10 mouse cellular contexts compared by ENCODE assay signal in the genomic region with DNA sequence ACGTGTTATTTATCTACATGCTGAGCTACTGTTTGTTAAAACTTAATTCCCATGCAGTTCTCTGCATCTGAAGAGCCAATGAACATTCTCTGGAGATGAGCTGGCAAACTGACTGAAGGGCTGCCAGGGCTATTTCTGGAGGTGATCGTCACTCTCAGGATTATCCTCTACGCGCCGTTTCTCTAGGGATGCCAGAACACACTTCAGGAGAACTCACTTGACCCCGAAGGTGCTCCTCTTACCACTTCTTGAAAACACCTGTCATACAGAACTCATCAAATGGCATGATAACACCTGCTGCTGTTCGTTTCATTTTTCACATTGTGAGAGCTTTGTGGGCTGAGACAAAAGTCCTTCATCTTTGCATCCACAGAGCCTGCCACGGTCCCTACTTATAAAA. TPM values are rescaled to one million over a fixed set of nuclear protein-coding genes. Genes with fewer than 3 reads are reported as not detected.
DNase-seq lines count a peak whose midpoint lies in the region; ATAC-seq lines count a peak whose summit lies in the region.
"Had no signal": no experiment of that assay in that cellular context is flagged by ENCODE, and none has a peak within 500 bp of the region (broad histone marks: within the 10 kb centered on the region; RNA-seq: fewer than 3 reads in every experiment).

No protein-coding gene starts in this region.

- peak; percentile 57 for DNase-seq in right cerebral cortex, adult 18-20 months
- DNase-seq in right cerebral cortex, postnatal 4 days: no peak
- DNase-seq in cerebellum, adult 9-10 months: peak; percentile 81
- DNase-seq in telencephalon, adult 2 months (ENCODE audit: low read depth, low spot score): peak; percentile 38
- no peak for DNase-seq in kidney, adult 9 months
- no peak for DNase-seq in embryo, embryonic 9.5 days (ENCODE audit: extremely low spot score)
- DNase-seq: kidney, postnatal 14 days had no signal

- 0 out of 2 replicates have a peak, but pooled peaks cover 3% of the 10 kb centered on the region for H3K9me3 ChIP-seq in heart, embryonic 12.5 days (replicated peaks)
- no peaks in the 10 kb centered on the region for H3K9me3 ChIP-seq in kidney, embryonic 15.5 days (replicated peaks)

- 47% methylated on average over 8 of the region's 8 CpGs for WGBS in heart, embryonic 12.5 days
- WGBS in kidney, embryonic 15.5 days: 83% methylated on average over 8 of the region's 8 CpGs

- peaks cover 19% of the 10 kb centered on the region for H3K4me1 ChIP-seq in heart, embryonic 12.5 days (replicated peaks)
- peaks cover 4% of the 10 kb centered on the region for H3K4me1 ChIP-seq in kidney, embryonic 15.5 days

- no peak overlapping the region for H3K27ac ChIP-seq in heart, embryonic 12.5 days (ENCODE audit: poor library complexity, severe bottlenecking)
- no peak overlapping the region for H3K27ac ChIP-seq in kidney, embryonic 15.5 days
- H3K27ac ChIP-seq: hindbrain, embryonic 10.5 days had no signal

- no peaks in the 10 kb centered on the region for H3K36me3 ChIP-seq in heart, embryonic 12.5 days
- H3K36me3 ChIP-seq in kidney, embryonic 15.5 days: no peaks in the 10 kb centered on the region
- H3K36me3 ChIP-seq: hindbrain, embryonic 10.5 days had no signal

- peak overlapping the region; percentile 26; the same call in 1 of the 2 replicates for H3K4me2 ChIP-seq in heart, embryonic 12.5 days
- H3K4me2 ChIP-seq in kidney, embryonic 15.5 days: no peak overlapping the region

- no peak for ATAC-seq in heart, embryonic 12.5 days (ENCODE audit: insufficient number of reproducible peaks, low FRiP score)
- ATAC-seq in kidney, embryonic 15.5 days (replicated peaks; ENCODE audit: low FRiP score): no peak

- H3K9ac ChIP-seq in heart, embryonic 12.5 days: no peak overlapping the region
- no peak overlapping the region for H3K9ac ChIP-seq in kidney, embryonic 15.5 days

- H3K27me3 ChIP-seq in heart, embryonic 12.5 days (replicated peaks): no peaks in the 10 kb centered on the region
- no peaks in the 10 kb centered on the region for H3K27me3 ChIP-seq in kidney, embryonic 15.5 days

- H3K4me3 ChIP-seq in heart, embryonic 12.5 days: no peak overlapping the region
- no peak overlapping the region for H3K4me3 ChIP-seq in kidney, embryonic 15.5 days (replicated peaks)
- H3K4me3 ChIP-seq: hindbrain, embryonic 10.5 days had no signal

RNA-seq across cellular contexts. Expression of a gene that starts 25.9 kb away (rescaled TPM):
- 46.6 and 48.2 TPM in 2 replicates for polyA plus RNA-seq in heart, embryonic 12.5 days (2016; fragmentation: Nextera tagmentation; extraction: Ambion mirVana)
- polyA plus RNA-seq in kidney, embryonic 15.5 days (2015; fragmentation: Nextera tagmentation; extraction: Ambion mirVana): 45.9 and 46.1 TPM in 2 replicates

Comparison
In these comparisons a context has a peak if more than half of its experiments do, and no peak if none do; other contexts are left out.
1. DNase-seq: peak in right cerebral cortex, adult 18-20 months (single experiment), cerebellum, adult 9-10 months (single experiment) and telencephalon, adult 2 months (single experiment); none in right cerebral cortex, postnatal 4 days (single experiment), kidney, adult 9 months (single experiment) and embryo, embryonic 9.5 days (single experiment).